Mouse (Mus musculus): ENCODE measurements around the gene A730015C16Rik.

DNA sequence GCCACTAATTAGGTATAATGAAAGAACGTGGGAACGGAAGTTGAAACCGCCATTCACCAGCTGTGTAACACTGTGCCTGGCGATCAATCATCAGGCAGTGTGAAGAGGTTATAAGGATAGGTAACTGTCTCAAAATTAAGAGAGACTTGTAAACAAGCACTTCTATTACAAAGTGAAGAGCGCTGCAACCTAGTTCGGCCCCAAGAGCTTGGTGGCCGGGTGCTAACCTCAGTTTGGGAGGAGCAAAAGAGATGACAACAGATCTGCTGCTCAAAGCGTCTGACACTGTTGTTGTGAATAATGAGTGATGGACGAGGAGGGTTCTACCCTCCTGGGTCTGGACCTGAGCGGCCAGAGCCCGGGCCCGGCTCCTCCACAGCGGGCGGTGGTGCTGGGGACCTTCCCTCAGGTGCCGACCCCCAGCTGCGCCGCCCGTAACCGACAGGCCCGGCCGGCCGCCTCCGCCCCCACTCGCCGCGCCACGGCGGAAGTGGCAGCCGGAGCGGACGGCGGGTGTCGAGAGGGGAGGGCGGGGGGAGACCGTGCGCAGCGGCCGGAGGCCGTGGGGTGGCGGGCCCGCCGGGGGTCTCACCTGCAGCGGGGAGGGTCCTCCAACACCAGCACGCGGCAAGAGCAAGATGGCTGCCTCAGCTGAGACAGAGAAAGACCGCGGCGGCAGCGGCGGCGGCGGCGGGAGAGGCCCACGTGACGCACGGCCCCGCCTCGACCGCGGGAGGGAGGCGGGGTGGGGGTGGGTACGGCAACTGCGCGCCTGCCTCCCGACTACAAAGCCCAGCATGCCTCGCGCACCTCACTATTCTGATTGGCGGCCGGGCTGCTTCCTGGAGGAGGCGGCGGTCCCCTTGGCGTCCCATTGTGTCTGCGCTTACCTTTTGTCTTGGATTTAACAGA, 15.2 kb downstream of the A730015C16Rik start, which contains the start of gene Btf3l4:
- TF ChIP-seq USF1 (IDR thresholded peaks at IDR 0.05; ENCODE audit: low read depth), result peak; percentile 79
- TF ChIP-seq CTCF (IDR thresholded peaks at IDR 0.05; ENCODE audit: control insufficient read depth, insufficient read depth, insufficient read length), result no peak
- TF ChIP-seq CEBPB (IDR thresholded peaks at IDR 0.05; ENCODE audit: low read depth), result no peak

Data from C2C12 (cell line).